Mouse (Mus musculus): ENCODE data around the gene E2f1. TPM values are rescaled to one million over a fixed set of nuclear protein-coding genes. Genes with fewer than 3 reads are reported as not detected.

E2f1 gene
- total RNA-seq, 2 experiments from 2014 or later: 0.28 to 0.64 TPM

GRCm38 (mm10) chr2:154576876-154577743, 7.4 kb upstream of the E2f1 start:
- H3K4me3 ChIP-seq: no peak overlapping the region
- no peak for DNase-seq
- H3K27ac ChIP-seq: no peak overlapping the region
- intact Hi-C loops (cut with DNase I): no loop called here
- no peak for TF ChIP-seq CTCF (IDR thresholded peaks at IDR 0.05)

GRCm38 (mm10) chr2:154574271-154574670, 4.6 kb upstream of the E2f1 start:
- Histone ChIP-seq H3K27ac (no peak overlapping the region), H3K4me3 (no peak overlapping the region)
- intact Hi-C loops (cut with DNase I): no loop called here
- no peak for DNase-seq
- TF ChIP-seq CTCF (IDR thresholded peaks at IDR 0.05): no peak

- intact Hi-C loops (cut with DNase I): no loop called here
- DNase-seq: no peak
- Histone ChIP-seq H3K4me3 (no peak overlapping the region), H3K27ac (no peak overlapping the region)
- no peak for TF ChIP-seq CTCF (IDR thresholded peaks at IDR 0.05)
Measured at GRCm38 (mm10) chr2:154572996-154573395, 3.3 kb upstream of the E2f1 start.

- TF ChIP-seq CTCF (IDR thresholded peaks at IDR 0.05): no peak
- DNase-seq: no peak
- H3K4me3 ChIP-seq: no peak overlapping the region
- intact Hi-C loops (cut with DNase I): no loop called here
- no peak overlapping the region for H3K27ac ChIP-seq
Measured at GRCm38 (mm10) chr2:154571976-154572375, 2.3 kb upstream of the E2f1 start.

- Histone ChIP-seq H3K27ac (no peak overlapping the region), H3K4me3 (no peak overlapping the region)
- TF ChIP-seq CTCF (IDR thresholded peaks at IDR 0.05): no peak
- intact Hi-C loops (cut with DNase I): no loop called here
- no peak for DNase-seq
Measured at GRCm38 (mm10) chr2:154571266-154571665, 1.6 kb upstream of the E2f1 start.

GRCm38 (mm10) chr2:154570666-154571065, 974 bp upstream of the E2f1 start:
- intact Hi-C loops (cut with DNase I): no loop called here
- TF ChIP-seq CTCF (IDR thresholded peaks at IDR 0.05): no peak
- Histone ChIP-seq H3K27ac (0 out of 2 replicates have a peak overlapping the region, but pooled peaks have one; percentile 59), H3K4me3 (no peak overlapping the region)
- DNase-seq: no peak

GRCm38 (mm10) chr2:154569071-154569748, 482 bp downstream of the E2f1 start:
- H3K27ac ChIP-seq: peak overlapping the region; percentile 4
- TF ChIP-seq CTCF (IDR thresholded peaks at IDR 0.05): no peak
- intact Hi-C loops (cut with DNase I): no loop called here
- peak overlapping the region; percentile 84 for H3K4me3 ChIP-seq
- DNase-seq: peak; percentile 74

GRCm38 (mm10) chr2:154568329-154569070, 1.2 kb downstream of the E2f1 start:
- peak overlapping the region; percentile 84 for H3K4me3 ChIP-seq
- H3K27ac ChIP-seq: peak overlapping the region; percentile 4
- no peak for TF ChIP-seq CTCF (IDR thresholded peaks at IDR 0.05)
- DNase-seq: no peak
- intact Hi-C loops (cut with DNase I): no loop called here

GRCm38 (mm10) chr2:154567766-154568165, 1.9 kb downstream of the E2f1 start:
- Histone ChIP-seq H3K27ac (no peak overlapping the region), H3K4me3 (no peak overlapping the region; the same call in 1 of the 2 replicates)
- no peak for TF ChIP-seq CTCF (IDR thresholded peaks at IDR 0.05)
- DNase-seq: no peak
- intact Hi-C loops (cut with DNase I): no loop called here

- intact Hi-C loops (cut with DNase I): no loop called here
- no peak for TF ChIP-seq CTCF (IDR thresholded peaks at IDR 0.05)
- DNase-seq: no peak
- H3K27ac ChIP-seq: no peak overlapping the region
- no peak overlapping the region for H3K4me3 ChIP-seq
Measured at GRCm38 (mm10) chr2:154566641-154567040, 3.1 kb downstream of the E2f1 start.

GRCm38 (mm10) chr2:154565562-154565961, 4.1 kb downstream of the E2f1 start:
- no peak overlapping the region for H3K27ac ChIP-seq
- no peak for DNase-seq
- no peak for TF ChIP-seq CTCF (IDR thresholded peaks at IDR 0.05)

GRCm38 (mm10) chr2:154563612-154564170, 6.0 kb downstream of the E2f1 start:
- TF ChIP-seq CTCF (IDR thresholded peaks at IDR 0.05): no peak
- no peak for DNase-seq
- intact Hi-C loops (cut with DNase I): no loop called here
- no peak overlapping the region for H3K27ac ChIP-seq
- no peak overlapping the region for H3K4me3 ChIP-seq

More at GRCm38 (mm10) chr2:154565562-154565961, 4.1 kb downstream of the E2f1 start:
- no peak overlapping the region for H3K4me3 ChIP-seq
- intact Hi-C loops (cut with DNase I): no loop called here

All from gastrocnemius, adult 2 months (tissue).